Mouse (Mus musculus) hindbrain, embryonic 16.5 days (tissue): ENCODE data around the gene Ist1. TPM values are rescaled to one million over a fixed set of nuclear protein-coding genes. Genes with fewer than 3 reads are reported as not detected.
A peak's percentile ranks its signal among the peaks of the same experiment; 100 is the strongest.

Source experiments
- ATAC-seq: fragments of 200-750 bp; cut with Nextera tagmentation; 2 replicates; pipeline ENCODE4 v1.8.0; 2017; ENCODE audit warnings: moderate TSS enrichment, moderate library complexity
- H3K27ac ChIP-seq: fragments of 300-500 bp; sonication (generic); 2 replicates; pipeline ENCODE4 v1.5.1; 2014; ENCODE audit warnings: low read depth, mild to moderate bottlenecking, control low read depth, low read length, moderate library complexity
- H3K27me3 ChIP-seq: fragments of 300-500 bp; sonication (generic); replicated peaks from 2 replicates; pipeline ENCODE4 v1.6.1; 2014; ENCODE audit warnings: low read length; ENCODE audit not compliant: control insufficient read depth, insufficient read depth
- H3K36me3 ChIP-seq: fragments of 300-500 bp; sonication (generic); 2 replicates; pipeline ENCODE4 v1.6.1; 2014; ENCODE audit warnings: mild to moderate bottlenecking, low read length, moderate library complexity, mixed read lengths; ENCODE audit not compliant: control insufficient read depth, insufficient read depth
- H3K4me1 ChIP-seq: fragments of 300-500 bp; sonication (generic); 2 replicates; pipeline ENCODE4 v1.6.1; 2014; ENCODE audit warnings: low read depth, low read length; ENCODE audit not compliant: control insufficient read depth, insufficient read depth
- H3K4me2 ChIP-seq: fragments of 300-500 bp; sonication (generic); 2 replicates; pipeline ENCODE4 v1.6.1; 2014; ENCODE audit warnings: mild to moderate bottlenecking, low read length, control low read depth, moderate library complexity
- H3K4me3 ChIP-seq: fragments of 300-500 bp; sonication (generic); 2 replicates; pipeline ENCODE4 v1.5.1; 2014; ENCODE audit warnings: mild to moderate bottlenecking, low read length, control low read depth, moderate library complexity
- H3K9ac ChIP-seq: fragments of 300-500 bp; sonication (generic); 2 replicates; pipeline ENCODE4 v1.6.1; 2014; ENCODE audit warnings: low read depth, mild to moderate bottlenecking, control low read depth, low read length, moderate library complexity
- H3K9me3 ChIP-seq: fragments of 300-500 bp; sonication (generic); 2 replicates; pipeline ENCODE4 v1.6.1; 2014; ENCODE audit warnings: mild to moderate bottlenecking, low read length, moderate library complexity; ENCODE audit not compliant: control insufficient read depth
- WGBS: fragments of 180-500 bp; shearing (Covaris S2); extraction: QIAGEN DNeasy Blood & Tissue Kit; methylation state at CpG from one replicate; pipeline ENCODE4 v1.1.7; 2014; 5-methylcytosine and 5-hydroxymethylcytosine counted together
- polyA plus RNA-seq: library from polyadenylated mRNA; unstranded; fragments of >200 nt; fragmentation: Nextera tagmentation; extraction: Ambion mirVana; gene quantifications from 2 replicates; pipeline ENCODE4 v1.2.1, GENCODE M21; 2015

Ist1 gene
- polyA plus RNA-seq, 1 experiment from 2014 or later = 132 TPM

DNA sequence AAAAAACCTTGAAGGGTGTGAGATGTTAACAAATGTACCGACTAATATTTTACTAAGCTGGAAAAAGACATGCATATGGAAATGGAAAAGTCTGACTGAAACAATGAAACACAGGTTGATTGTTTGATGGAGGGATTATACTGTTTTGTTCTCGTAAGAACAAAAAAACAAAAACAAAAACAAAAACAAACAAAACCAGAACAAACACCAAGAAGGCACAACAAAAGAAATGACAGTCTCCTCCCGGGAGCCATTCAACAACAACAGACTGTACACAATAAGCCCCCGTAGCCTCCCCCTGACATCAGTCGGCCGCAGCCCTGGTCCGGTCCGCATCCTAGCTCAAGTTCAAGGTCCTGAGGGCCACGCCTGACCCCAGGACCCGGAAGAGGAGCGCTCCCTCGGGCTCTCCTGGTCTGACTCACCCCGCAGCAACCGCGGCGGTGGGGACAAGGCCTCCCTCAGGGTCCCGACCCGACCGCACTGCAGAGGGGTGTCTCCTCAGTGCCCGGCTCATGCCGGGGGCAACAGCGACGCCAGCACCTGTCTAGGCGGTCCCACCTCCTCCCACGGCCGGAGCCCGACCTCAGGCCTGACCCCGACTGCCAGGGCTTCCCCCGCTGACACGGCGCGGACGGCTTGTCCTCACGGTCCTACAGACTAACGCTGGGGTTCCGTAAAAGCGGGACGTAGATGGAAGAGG lies 466 bp downstream of the Ist1 start:
- H3K36me3 ChIP-seq = no peaks in the 10 kb centered on the region
- peak overlapping the region; percentile 65 for H3K4me3 ChIP-seq
- peak overlapping the region; percentile 99 for H3K9ac ChIP-seq
- under 1% methylated on average over 38 of the region's 38 CpGs for WGBS
- H3K9me3 ChIP-seq = no peaks in the 10 kb centered on the region
- H3K27me3 ChIP-seq = no peaks in the 10 kb centered on the region
- ATAC-seq = peak; percentile 66
- H3K4me1 ChIP-seq = peaks cover 19% of the 10 kb centered on the region
- peak overlapping the region; percentile 65 for H3K4me2 ChIP-seq
- peak overlapping the region; percentile 89 for H3K27ac ChIP-seq

GRCm38 (mm10) chr8:109691769-109692168 lies 1.3 kb downstream of the Ist1 start:
- peaks cover 19% of the 10 kb centered on the region for H3K4me1 ChIP-seq
- peak overlapping the region; percentile 65 for H3K4me2 ChIP-seq
- peak overlapping the region; percentile 65 for H3K4me3 ChIP-seq
- no peaks in the 10 kb centered on the region for H3K27me3 ChIP-seq
- no peaks in the 10 kb centered on the region for H3K36me3 ChIP-seq
- no peak for ATAC-seq
- H3K9me3 ChIP-seq = no peaks in the 10 kb centered on the region
- no peak overlapping the region for H3K27ac ChIP-seq
- H3K9ac ChIP-seq = no peak overlapping the region; the same call in 1 of the 2 replicates
- 47% methylated on average over 5 of the region's 5 CpGs for WGBS

- Histone ChIP-seq H3K9ac (no peak overlapping the region), H3K4me2 (no peak overlapping the region), H3K9me3 (no peaks in the 10 kb centered on the region), H3K36me3 (peaks cover 5% of the 10 kb centered on the region), H3K4me3 (no peak overlapping the region), H3K27ac (no peak overlapping the region), H3K4me1 (peaks cover 15% of the 10 kb centered on the region), H3K27me3 (no peaks in the 10 kb centered on the region)
- WGBS = 96% methylated on average over 5 of the region's 5 CpGs
- no peak for ATAC-seq
These were observed 5.8 kb downstream of the Ist1 start for GRCm38 (mm10) chr8:109687248-109687647.

GRCm38 (mm10) chr8:109682120-109682519 lies 10.9 kb downstream of the Ist1 start:
- ATAC-seq = no peak
- H3K36me3 ChIP-seq = peaks cover 35% of the 10 kb centered on the region
- no peaks in the 10 kb centered on the region for H3K9me3 ChIP-seq
- H3K9ac ChIP-seq = no peak overlapping the region
- no peaks in the 10 kb centered on the region; the same call in 1 of the 2 replicates for H3K4me1 ChIP-seq
- WGBS = 96% methylated on average over 5 of the region's 5 CpGs
- no peak overlapping the region for H3K4me3 ChIP-seq
- H3K27me3 ChIP-seq = no peaks in the 10 kb centered on the region
- no peak overlapping the region for H3K4me2 ChIP-seq
- H3K27ac ChIP-seq = no peak overlapping the region

DNA sequence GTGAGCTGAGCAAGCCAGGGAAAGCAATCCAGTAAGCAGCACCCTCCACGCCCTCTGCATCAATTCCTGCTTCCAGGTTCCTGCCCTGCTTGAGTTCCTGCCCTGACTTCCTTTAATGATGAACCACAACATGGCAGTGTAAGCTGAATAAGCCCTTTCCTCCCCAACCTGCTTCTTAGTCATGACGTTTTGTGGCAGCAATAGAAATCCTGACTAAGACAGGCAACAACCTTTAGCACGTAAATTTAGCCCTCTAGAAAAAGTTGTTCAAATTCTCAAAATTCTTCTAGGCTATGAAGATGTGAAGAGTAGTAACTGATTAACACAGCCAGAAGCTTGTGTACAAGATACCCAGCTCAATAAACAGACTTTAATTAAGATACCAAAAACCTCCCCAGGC lies 11.5 kb downstream of the Ist1 start:
- ATAC-seq = no peak
- Histone ChIP-seq H3K9me3 (no peaks in the 10 kb centered on the region), H3K27me3 (no peaks in the 10 kb centered on the region), H3K4me1 (no peaks in the 10 kb centered on the region; the same call in 1 of the 2 replicates), H3K4me2 (no peak overlapping the region), H3K9ac (no peak overlapping the region), H3K4me3 (no peak overlapping the region), H3K27ac (no peak overlapping the region), H3K36me3 (peaks cover 39% of the 10 kb centered on the region)
- WGBS = 81% methylated on average over 3 of the region's 3 CpGs

DNA sequence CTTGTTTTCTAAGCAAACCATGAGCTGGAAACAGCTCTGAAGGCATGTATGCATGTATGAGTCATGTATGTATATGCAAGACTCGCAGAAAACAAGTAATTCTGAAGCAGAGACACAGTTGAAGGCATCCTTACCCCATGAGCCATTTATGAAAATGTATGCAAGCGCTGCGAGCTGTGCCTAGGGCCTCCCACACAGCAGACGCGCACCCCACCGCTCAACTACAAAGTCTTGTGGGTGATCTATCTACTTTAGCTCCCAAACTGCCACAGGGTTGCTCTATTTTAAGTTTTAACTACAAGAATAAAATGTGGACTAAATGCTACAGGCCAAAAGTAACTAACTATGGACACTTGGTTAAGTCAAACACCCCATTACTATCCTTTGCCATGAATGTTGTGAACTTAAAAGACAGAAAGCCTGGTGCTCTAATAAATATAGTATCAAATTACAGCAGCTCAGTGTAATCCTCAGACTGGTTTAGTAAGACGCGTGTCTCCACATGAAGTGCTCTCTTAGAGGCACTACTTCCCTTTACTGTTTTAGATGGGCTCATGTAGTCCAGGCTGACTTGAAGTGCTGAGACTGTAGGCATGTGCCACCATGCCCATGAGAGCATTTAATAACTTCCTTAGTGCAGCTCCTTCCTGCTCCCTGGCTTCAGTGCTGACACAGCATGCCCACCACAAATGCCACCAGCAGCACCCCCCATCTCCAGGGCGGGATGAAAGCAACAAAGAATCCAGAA lies 17.0 kb downstream of the Ist1 start:
- H3K27ac ChIP-seq = no peak overlapping the region
- H3K36me3 ChIP-seq = peaks cover 64% of the 10 kb centered on the region
- no peaks in the 10 kb centered on the region for H3K9me3 ChIP-seq
- no peak overlapping the region for H3K4me2 ChIP-seq
- no peak overlapping the region for H3K4me3 ChIP-seq
- no peak for ATAC-seq
- no peak overlapping the region for H3K9ac ChIP-seq
- no peaks in the 10 kb centered on the region for H3K4me1 ChIP-seq
- 93% methylated on average over 9 of the region's 9 CpGs for WGBS
- no peaks in the 10 kb centered on the region for H3K27me3 ChIP-seq

DNA sequence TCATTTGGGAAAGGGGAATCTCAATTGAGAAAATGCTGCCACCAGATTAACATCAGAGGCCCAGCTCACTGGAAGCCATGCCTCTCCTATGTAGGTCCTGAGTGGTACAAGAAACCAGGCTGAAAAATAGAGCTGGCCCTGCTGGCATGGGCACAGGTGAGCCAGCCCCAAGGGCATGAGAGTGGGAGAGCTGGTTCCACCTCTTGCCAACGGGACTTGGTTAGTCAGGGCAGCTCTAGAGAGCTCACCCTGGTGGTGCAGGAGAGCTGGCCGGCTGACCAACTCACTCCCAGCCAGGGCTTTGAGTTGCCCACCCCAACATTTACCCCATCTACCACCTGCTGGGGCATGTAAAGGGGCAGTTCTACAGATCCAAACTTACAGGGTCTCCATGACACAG lies 19.5 kb downstream of the Ist1 start:
- H3K27ac ChIP-seq = no peak overlapping the region
- H3K9ac ChIP-seq = no peak overlapping the region
- no peaks in the 10 kb centered on the region for H3K9me3 ChIP-seq
- no peaks in the 10 kb centered on the region for H3K4me1 ChIP-seq
- ATAC-seq = no peak
- peaks cover 56% of the 10 kb centered on the region for H3K36me3 ChIP-seq
- H3K4me3 ChIP-seq = no peak overlapping the region
- no peaks in the 10 kb centered on the region for H3K27me3 ChIP-seq
- H3K4me2 ChIP-seq = no peak overlapping the region
- 100% methylated on average over 2 of the region's 2 CpGs for WGBS

GRCm38 (mm10) chr8:109672656-109673055 lies 20.4 kb downstream of the Ist1 start:
- Histone ChIP-seq H3K9me3 (no peaks in the 10 kb centered on the region), H3K27me3 (no peaks in the 10 kb centered on the region), H3K27ac (no peak overlapping the region), H3K4me1 (no peaks in the 10 kb centered on the region), H3K36me3 (peaks cover 56% of the 10 kb centered on the region), H3K9ac (no peak overlapping the region), H3K4me3 (no peak overlapping the region), H3K4me2 (no peak overlapping the region)
- ATAC-seq = no peak
- 90% methylated on average over 5 of the region's 5 CpGs for WGBS

DNA sequence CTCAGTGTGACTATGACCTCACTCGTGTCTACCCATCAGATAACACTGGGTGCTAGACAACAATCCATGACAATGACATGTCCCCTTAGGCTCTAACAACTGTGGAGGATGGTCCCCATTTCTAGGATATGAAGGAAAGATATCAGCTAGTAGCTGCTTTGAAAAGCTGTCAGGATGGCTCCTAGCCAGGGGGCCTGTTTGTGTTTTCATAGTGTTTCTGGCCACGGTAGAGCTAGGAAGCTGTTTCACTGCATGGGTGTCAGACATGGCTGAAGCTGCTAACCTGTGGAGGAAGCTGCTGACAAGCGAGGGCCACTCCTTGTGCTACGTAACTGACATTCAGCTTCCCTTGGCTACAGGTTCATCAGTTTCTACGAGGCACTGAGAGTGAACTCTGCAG lies 26.4 kb downstream of the Ist1 start:
- no peak overlapping the region for H3K4me2 ChIP-seq
- no peaks in the 10 kb centered on the region for H3K4me1 ChIP-seq
- H3K9me3 ChIP-seq = no peaks in the 10 kb centered on the region
- H3K4me3 ChIP-seq = no peak overlapping the region
- peaks cover 22% of the 10 kb centered on the region for H3K36me3 ChIP-seq
- no peak overlapping the region for H3K27ac ChIP-seq
- H3K9ac ChIP-seq = no peak overlapping the region
- WGBS = 80% methylated on average over 5 of the region's 5 CpGs
- ATAC-seq = no peak
- no peaks in the 10 kb centered on the region for H3K27me3 ChIP-seq
